Mouse (Mus musculus): Measurements from ENCODE around the gene Tor3a. TPM values are rescaled to one million over a fixed set of nuclear protein-coding genes. Genes with fewer than 3 reads are reported as not detected.
"Not testable (repeated sequence)": the region's sequence is repeated elsewhere in the genome, so short reads cannot be mapped to it uniquely, and the experiment has no call there.

The Tor3a gene
- polyA plus RNA-seq, 1 experiment from 2014 or later: 3.7 TPM

DNA sequence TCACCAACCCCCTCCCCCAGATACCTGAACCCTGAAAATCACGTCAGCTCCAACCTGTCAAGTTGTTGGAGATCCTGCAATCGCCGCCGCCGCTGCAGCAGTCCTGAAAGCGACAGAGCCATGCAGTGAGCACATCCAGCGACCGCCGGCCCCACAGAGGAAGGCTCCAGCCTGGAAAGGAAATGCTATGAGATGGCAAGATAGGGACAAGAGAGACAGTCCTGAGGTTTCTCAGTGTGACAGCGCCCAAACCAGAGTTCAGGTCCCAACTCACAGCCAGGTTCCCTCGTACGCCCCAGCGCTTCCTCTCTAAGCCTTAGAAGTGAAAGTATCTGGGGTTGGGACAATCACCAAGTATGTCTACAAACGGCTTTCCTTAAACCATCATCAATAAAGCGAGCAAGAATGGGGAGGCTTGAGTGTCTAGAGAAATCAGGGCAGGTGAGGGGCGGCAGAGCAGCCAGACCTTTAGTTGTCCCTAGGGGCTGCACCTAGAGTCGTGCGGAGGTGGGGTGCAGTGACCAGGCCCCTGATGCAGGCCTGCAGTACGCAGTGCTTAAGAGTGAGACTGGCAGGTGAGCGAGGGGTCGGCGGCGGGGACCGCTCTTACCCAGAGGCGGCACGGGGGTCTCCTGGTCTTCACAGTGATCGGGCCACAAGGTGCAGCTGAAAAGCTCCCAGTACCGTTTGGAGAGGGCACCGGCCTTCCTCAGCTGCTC is 521 bp downstream of the Tor3a start:
- under 1% methylated on average over 29 of the region's 29 CpGs for WGBS (ENCODE audit: insufficient replicate concordance)
- Histone ChIP-seq H3K9ac (ENCODE audit: low read depth, low read length) (peak overlapping the region; percentile 64), H3K36me3 (ENCODE audit: control insufficient read depth, insufficient read depth) (no peaks in the 10 kb centered on the region), H3K27me3 (ENCODE audit: control insufficient read depth, insufficient read depth, low read depth, low read length) (no peaks in the 10 kb centered on the region; the same call in 1 of the 2 replicates), H3K4me3 (ENCODE audit: low read depth, low read length) (peak overlapping the region; percentile 68), H3K9me3 (replicated peaks; ENCODE audit: control insufficient read depth, low read length) (no peaks in the 10 kb centered on the region), H3K27ac (ENCODE audit: low read length) (0 out of 2 replicates have a peak overlapping the region, but pooled peaks have one; percentile 5), H3K4me1 (ENCODE audit: control insufficient read depth, low read depth, low read length) (peaks cover 9% of the 10 kb centered on the region), H3K4me2 (ENCODE audit: low read depth, low read length) (peak overlapping the region; percentile 90)
- peak; percentile 16; the same call in 1 of the 2 replicates for ATAC-seq (ENCODE audit: low read depth)

DNA sequence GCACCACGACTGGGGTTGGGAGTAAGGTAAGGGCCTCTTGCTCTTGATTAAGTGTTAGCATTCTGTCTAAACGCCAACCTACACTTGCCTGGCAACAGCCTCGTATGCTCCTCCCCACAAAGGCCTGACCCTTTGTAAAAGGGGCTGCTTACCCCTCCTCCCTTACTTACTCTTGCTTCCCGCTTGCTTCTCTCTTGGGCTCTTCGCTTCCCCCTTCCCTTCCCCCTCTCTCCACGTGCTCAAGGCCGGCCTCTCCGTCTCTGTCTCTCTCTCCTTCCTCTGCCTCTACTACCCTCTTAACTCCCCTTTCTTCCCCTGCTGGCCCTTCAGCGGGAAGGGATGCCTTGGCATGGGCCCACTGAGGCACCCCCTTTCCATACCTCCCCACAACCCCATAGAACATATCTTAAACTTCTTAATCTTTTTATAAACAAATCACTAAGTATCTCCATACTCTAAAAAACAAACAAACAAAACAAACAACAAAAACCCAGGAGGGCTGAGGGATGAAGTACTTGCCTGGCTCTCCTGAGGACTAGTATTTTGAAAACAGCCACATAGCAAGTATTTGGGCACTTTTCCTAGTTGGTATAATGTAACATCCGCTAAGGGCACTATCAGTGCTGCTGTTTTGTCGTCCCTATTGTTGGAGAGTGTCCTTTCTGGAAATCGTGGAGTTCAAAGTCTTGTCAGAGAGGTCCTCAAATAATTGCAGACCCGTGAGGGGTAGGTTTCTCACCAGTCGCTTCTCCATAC is 1.3 kb downstream of the Tor3a start:
- H3K36me3 ChIP-seq (ENCODE audit: control insufficient read depth, insufficient read depth): no peaks in the 10 kb centered on the region
- H3K4me2 ChIP-seq (ENCODE audit: low read depth, low read length): peak overlapping the region; percentile 90
- H3K27me3 ChIP-seq (ENCODE audit: control insufficient read depth, insufficient read depth, low read depth, low read length): no peaks in the 10 kb centered on the region; the same call in 1 of the 2 replicates
- H3K4me3 ChIP-seq (ENCODE audit: low read depth, low read length): peak overlapping the region; percentile 68
- H3K9ac ChIP-seq (ENCODE audit: low read depth, low read length): peak overlapping the region; percentile 64
- H3K4me1 ChIP-seq (ENCODE audit: control insufficient read depth, low read depth, low read length): peaks cover 9% of the 10 kb centered on the region
- WGBS (ENCODE audit: insufficient replicate concordance): 12% methylated on average over 14 of the region's 14 CpGs
- 0 out of 2 replicates have a peak overlapping the region, but pooled peaks have one; percentile 5 for H3K27ac ChIP-seq (ENCODE audit: low read length)
- no peaks in the 10 kb centered on the region for H3K9me3 ChIP-seq (replicated peaks; ENCODE audit: control insufficient read depth, low read length)
- ATAC-seq (ENCODE audit: low read depth): no peak

DNA sequence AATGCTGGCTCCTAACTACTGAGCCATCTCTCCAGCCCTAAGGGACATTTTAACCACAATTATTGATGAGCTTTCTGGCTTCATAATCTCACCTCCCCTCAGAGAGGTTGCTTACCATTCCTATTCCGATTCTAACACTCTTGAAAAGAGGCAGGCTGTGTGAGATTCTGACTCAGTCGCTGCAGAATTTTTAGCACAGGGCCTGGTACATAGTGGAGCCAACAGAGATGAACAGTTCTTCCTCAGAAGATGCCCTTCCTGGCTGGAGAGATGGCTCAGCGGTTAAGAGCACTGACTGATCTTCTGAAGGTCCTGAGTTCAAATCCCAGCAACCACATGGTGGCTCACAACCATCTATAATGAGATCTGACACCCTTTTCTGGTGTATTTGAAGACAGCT is 2.2 kb downstream of the Tor3a start:
- no peaks in the 10 kb centered on the region for H3K36me3 ChIP-seq (ENCODE audit: control insufficient read depth, insufficient read depth)
- no peak overlapping the region for H3K9ac ChIP-seq (ENCODE audit: low read depth, low read length)
- no peaks in the 10 kb centered on the region; the same call in 1 of the 2 replicates for H3K27me3 ChIP-seq (ENCODE audit: control insufficient read depth, insufficient read depth, low read depth, low read length)
- no peak for ATAC-seq (ENCODE audit: low read depth)
- H3K4me3 ChIP-seq (ENCODE audit: low read depth, low read length): no peak overlapping the region
- no peaks in the 10 kb centered on the region for H3K9me3 ChIP-seq (replicated peaks; ENCODE audit: control insufficient read depth, low read length)
- peaks cover 11% of the 10 kb centered on the region for H3K4me1 ChIP-seq (ENCODE audit: control insufficient read depth, low read depth, low read length)
- no peak overlapping the region for H3K27ac ChIP-seq (ENCODE audit: low read length)
- no peak overlapping the region for H3K4me2 ChIP-seq (ENCODE audit: low read depth, low read length)
- WGBS (ENCODE audit: insufficient replicate concordance): 70% methylated on average over 3 of the region's 3 CpGs

DNA sequence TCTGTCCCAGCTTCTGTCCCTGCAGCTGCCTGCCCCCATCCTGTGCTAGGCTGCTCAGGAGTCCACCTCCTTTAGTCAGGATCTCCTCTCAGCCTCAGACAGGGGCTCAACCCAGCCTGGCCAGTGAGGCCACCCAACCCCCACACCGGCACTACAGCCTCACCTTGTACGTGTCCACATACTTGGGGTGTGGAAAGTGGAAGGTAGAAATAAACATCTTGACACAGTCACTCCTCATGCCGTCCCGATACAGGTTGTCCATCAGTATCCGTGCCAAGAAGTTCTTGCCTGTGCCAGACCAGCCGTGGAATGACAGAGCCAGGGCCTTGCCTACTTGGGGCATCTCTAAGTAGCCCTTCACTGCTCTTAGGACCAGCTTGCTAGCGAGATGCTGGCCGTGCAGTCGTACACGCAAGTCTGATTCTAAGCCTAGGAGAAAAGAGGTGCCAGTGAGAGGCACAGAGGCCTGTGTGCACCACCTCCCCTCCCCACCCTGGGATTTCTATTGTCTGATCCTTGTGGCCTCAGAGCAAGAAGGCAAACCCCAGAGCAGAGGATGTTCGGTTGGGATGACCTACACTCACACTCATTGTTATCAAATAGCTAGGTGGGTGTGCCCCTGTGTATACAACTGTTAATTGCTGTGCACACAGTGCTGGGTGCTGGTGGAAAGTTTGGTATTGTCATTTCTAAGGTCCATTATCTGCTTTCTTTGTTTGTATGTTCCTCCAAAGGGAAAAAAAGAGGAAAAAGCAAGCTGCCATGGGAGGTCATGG is 4.8 kb downstream of the Tor3a start:
- no peak overlapping the region for H3K9ac ChIP-seq (ENCODE audit: low read depth, low read length)
- no peak for ATAC-seq (ENCODE audit: low read depth)
- WGBS (ENCODE audit: insufficient replicate concordance): 67% methylated on average over 11 of the region's 11 CpGs
- H3K4me2 ChIP-seq (ENCODE audit: low read depth, low read length): no peak overlapping the region
- no peaks in the 10 kb centered on the region for H3K36me3 ChIP-seq (ENCODE audit: control insufficient read depth, insufficient read depth)
- H3K4me1 ChIP-seq (ENCODE audit: control insufficient read depth, low read depth, low read length): peaks cover 7% of the 10 kb centered on the region
- no peaks in the 10 kb centered on the region for H3K9me3 ChIP-seq (replicated peaks; ENCODE audit: control insufficient read depth, low read length)
- H3K27me3 ChIP-seq (ENCODE audit: control insufficient read depth, insufficient read depth, low read depth, low read length): no peaks in the 10 kb centered on the region; the same call in 1 of the 2 replicates
- no peak overlapping the region for H3K27ac ChIP-seq (ENCODE audit: low read length)
- no peak overlapping the region for H3K4me3 ChIP-seq (ENCODE audit: low read depth, low read length)

DNA sequence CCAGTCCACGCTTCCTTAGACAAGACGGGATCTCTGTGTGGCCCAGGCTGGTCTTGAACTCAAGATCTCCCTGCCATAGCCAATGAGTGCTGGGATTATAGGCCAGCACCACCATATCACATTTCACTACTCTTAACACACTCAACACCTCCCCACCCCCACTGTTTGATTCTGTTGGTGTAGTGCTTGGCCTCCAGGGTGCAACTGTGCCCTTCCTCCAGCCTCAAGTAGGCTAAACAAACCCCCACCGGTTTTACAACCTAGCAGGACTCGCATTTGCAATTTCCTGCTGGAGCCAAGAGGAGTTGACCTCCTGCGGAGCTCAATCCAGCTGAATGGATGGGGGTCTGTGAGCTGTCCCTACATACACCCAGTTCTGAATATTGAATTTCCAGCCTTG is 5.6 kb downstream of the Tor3a start:
- H3K27ac ChIP-seq (ENCODE audit: low read length): no peak overlapping the region
- H3K4me1 ChIP-seq (ENCODE audit: control insufficient read depth, low read depth, low read length): peaks cover 6% of the 10 kb centered on the region
- no peaks in the 10 kb centered on the region for H3K36me3 ChIP-seq (ENCODE audit: control insufficient read depth, insufficient read depth)
- no peak for ATAC-seq (ENCODE audit: low read depth)
- 47% methylated on average over 5 of the region's 5 CpGs for WGBS (ENCODE audit: insufficient replicate concordance)
- H3K9ac ChIP-seq (ENCODE audit: low read depth, low read length): no peak overlapping the region
- H3K27me3 ChIP-seq (ENCODE audit: control insufficient read depth, insufficient read depth, low read depth, low read length): no peaks in the 10 kb centered on the region
- no peak overlapping the region for H3K4me3 ChIP-seq (ENCODE audit: low read depth, low read length)
- H3K4me2 ChIP-seq (ENCODE audit: low read depth, low read length): no peak overlapping the region
- H3K9me3 ChIP-seq (replicated peaks; ENCODE audit: control insufficient read depth, low read length): no peaks in the 10 kb centered on the region

DNA sequence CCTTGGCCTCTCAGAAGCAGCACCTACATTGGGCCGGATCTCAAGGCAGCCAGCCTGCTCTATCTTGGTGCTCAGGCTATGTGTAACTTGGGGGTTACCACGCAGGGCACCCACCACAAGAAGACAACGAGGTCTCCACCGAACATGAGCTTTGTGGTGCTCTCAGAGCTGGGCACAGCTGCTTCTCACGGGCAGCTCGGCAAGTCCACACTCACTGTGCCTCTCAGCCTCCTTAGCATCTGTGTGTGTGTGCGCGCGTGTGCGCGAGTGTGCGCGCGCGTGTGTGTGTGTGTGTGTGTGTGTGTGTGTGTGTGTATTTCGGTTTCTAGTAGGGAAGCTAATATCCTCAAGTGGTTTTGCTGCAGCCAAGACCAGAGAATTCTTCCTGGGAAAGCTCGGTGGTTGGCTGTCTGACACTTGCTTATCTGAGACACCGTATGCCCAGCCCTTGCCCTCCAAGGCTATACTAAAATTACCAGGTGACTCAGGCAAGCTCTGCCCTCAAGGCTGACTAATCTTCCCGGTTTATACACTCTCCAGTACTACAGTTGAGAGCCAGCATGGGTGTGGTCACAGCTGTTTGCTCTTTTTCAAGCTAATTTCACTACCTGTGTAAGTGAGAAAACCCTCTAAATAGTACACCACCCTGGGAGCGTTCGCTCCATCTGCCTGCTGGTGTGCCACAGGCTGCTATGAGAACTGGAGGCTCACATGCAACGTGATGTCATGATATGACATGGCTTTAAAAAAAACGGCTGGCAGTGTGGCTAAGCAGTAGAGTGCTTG is 6.8 kb downstream of the Tor3a start:
- no peaks in the 10 kb centered on the region for H3K27me3 ChIP-seq (ENCODE audit: control insufficient read depth, insufficient read depth, low read depth, low read length)
- H3K4me2 ChIP-seq (ENCODE audit: low read depth, low read length): no peak overlapping the region
- H3K36me3 ChIP-seq (ENCODE audit: control insufficient read depth, insufficient read depth): no peaks in the 10 kb centered on the region
- H3K9me3 ChIP-seq (replicated peaks; ENCODE audit: control insufficient read depth, low read length): no peaks in the 10 kb centered on the region
- 64% methylated on average over 23 of the region's 23 CpGs for WGBS (ENCODE audit: insufficient replicate concordance)
- ATAC-seq (ENCODE audit: low read depth): peak; percentile 27; the same call in 1 of the 2 replicates
- no peak overlapping the region for H3K9ac ChIP-seq (ENCODE audit: low read depth, low read length)
- no peak overlapping the region for H3K27ac ChIP-seq (ENCODE audit: low read length)
- H3K4me1 ChIP-seq (ENCODE audit: control insufficient read depth, low read depth, low read length): peaks cover 2% of the 10 kb centered on the region; the same call in 1 of the 2 replicates
- H3K4me3 ChIP-seq (ENCODE audit: low read depth, low read length): no peak overlapping the region

DNA sequence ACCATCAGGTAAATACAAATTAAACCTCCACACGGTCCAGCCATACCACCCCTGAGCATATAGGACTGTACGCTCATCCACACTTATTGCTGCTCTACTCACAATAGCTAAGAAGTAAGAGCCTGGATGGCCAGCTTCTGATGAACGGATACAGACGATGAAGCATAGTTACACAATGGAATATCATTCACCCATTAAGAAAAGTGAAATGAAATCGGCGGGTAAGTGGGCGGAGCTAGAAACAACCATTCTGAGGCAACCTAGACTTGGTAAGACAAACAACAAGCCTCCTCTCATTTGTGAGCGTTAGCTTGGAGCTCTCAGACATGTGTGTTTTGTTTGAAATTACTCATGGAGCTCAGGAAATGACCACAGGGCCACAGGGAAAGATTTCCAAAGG is 8.4 kb downstream of the Tor3a start:
- Histone ChIP-seq H3K36me3 (ENCODE audit: control insufficient read depth, insufficient read depth) (no peaks in the 10 kb centered on the region), H3K27me3 (ENCODE audit: control insufficient read depth, insufficient read depth, low read depth, low read length) (no peaks in the 10 kb centered on the region), H3K4me3 (ENCODE audit: low read depth, low read length) (no peak overlapping the region), H3K9me3 (replicated peaks; ENCODE audit: control insufficient read depth, low read length) (no peaks in the 10 kb centered on the region), H3K4me2 (ENCODE audit: low read depth, low read length) (no peak overlapping the region), H3K9ac (ENCODE audit: low read depth, low read length) (no peak overlapping the region), H3K4me1 (ENCODE audit: control insufficient read depth, low read depth, low read length) (peaks cover 2% of the 10 kb centered on the region; the same call in 1 of the 2 replicates), H3K27ac (ENCODE audit: low read length) (no peak overlapping the region)
- ATAC-seq (ENCODE audit: low read depth): no peak
- 68% methylated on average over 8 of the region's 8 CpGs for WGBS (ENCODE audit: insufficient replicate concordance)

DNA sequence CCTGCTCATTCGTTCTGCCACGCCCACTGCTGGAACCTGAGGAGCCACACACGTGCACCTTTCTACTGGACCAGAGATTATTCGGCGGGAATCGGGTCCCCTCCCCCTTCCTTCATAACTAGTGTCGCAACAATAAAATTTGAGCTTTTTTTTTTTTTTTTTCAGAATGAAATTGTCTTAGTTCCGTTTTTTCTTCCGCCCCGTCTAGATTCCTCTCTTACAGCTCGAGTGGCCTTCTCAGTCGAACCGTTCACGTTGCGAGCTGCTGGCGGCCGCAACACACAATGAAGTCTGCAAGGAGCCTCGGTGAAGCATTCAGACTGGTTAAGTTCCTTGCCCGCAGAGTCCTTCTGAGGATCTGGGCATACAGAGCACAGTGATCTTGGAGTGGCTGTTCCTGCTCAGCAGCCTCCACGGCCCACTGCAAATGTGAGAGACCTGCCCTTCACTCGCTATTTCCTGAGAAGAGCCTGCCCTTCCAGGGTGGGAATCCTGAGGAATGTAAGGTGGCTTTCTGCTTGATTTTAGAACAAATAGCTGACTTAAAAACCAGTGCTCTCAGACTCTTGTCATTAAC is 13.4 kb downstream of the Tor3a start:
- not testable (repeated sequence) for H3K27ac ChIP-seq (ENCODE audit: low read length); H3K36me3 ChIP-seq (ENCODE audit: control insufficient read depth, insufficient read depth); H3K9ac ChIP-seq (ENCODE audit: low read depth, low read length); H3K4me1 ChIP-seq (ENCODE audit: control insufficient read depth, low read depth, low read length); H3K27me3 ChIP-seq (ENCODE audit: control insufficient read depth, insufficient read depth, low read depth, low read length); H3K9me3 ChIP-seq (replicated peaks; ENCODE audit: control insufficient read depth, low read length); H3K4me3 ChIP-seq (ENCODE audit: low read depth, low read length); ATAC-seq (ENCODE audit: low read depth)
- H3K4me2 ChIP-seq (ENCODE audit: low read depth, low read length): peak overlapping the region; percentile 12; the same call in 1 of the 2 replicates
- WGBS (ENCODE audit: insufficient replicate concordance): 53% methylated on average over 19 of the region's 21 CpGs

Data from liver, embryonic 16.5 days (tissue).